Mouse (Mus musculus): ENCODE measurements around the gene Arhgdig.

The Arhgdig gene

DNA sequence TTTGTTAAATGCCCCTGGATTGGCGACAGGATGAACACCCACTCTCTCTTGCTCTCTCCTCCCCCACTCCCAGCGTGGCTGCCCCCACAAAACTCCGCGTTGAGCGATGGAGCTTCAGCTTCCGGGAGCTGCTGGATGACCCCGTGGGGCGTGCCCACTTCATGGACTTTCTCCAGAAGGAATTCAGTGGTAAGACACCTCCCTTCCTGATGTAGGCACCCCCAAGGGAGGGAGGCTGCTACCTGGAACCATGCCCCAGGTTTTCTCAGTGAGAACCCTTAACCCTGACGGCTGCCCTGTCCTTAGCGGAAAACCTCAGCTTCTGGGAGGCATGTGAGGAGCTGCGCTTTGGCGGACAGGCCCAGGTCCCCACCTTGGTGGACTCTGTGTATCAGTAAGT is at the start of gene Arhgdig:
Gene Arhgdig (minus strand): TSS at position 101 of the 400 bp plus-strand sequence.
- no peak for DNase-seq (ENCODE audit: low read depth in 1 of 2, low spot score in 2 of 2)

DNA sequence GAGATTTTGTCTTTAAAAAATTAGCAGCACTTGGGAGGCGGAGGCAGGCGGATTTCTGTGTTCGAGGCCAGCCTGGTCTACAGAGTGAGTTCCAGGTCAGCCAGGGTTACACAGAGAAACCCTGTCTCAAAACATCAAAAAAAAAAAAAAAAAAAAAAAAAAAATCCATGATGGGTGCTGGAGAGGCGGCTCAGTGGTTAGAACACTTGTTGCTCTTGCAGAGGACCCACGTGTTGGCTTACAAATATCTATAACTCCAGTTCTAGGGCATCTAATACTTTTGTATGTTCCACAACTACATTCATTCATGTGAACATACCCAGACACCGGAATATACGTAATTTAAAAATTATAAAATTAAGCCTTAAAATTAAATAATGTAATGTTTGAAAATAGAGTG is 47.7 kb upstream of the Arhgdig start:
- no peak for DNase-seq (ENCODE audit: low read depth in 1 of 2, low spot score in 2 of 2)

DNA sequence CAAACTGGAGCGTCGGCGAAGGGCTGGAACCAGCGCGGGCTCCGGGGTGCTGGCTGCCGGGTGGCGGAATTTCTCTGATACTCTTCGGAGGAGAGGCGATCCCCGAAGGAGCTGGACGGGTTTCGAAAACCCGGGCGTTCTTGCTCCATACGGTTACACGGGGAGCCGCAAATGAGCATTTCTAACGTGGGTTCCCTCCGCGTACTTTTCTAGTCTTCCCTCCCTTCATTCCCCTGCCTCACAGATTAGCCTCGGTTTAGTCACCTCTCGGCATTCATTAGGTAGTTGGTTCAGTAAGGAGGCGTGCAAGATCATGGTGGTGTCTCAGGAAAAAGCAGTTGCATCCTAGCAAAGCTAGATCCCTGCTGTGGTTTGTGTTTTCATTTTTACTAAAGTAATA is 45.8 kb upstream of the Arhgdig start:
- no peak for DNase-seq (ENCODE audit: low read depth in 1 of 2, low spot score in 2 of 2)

DNA sequence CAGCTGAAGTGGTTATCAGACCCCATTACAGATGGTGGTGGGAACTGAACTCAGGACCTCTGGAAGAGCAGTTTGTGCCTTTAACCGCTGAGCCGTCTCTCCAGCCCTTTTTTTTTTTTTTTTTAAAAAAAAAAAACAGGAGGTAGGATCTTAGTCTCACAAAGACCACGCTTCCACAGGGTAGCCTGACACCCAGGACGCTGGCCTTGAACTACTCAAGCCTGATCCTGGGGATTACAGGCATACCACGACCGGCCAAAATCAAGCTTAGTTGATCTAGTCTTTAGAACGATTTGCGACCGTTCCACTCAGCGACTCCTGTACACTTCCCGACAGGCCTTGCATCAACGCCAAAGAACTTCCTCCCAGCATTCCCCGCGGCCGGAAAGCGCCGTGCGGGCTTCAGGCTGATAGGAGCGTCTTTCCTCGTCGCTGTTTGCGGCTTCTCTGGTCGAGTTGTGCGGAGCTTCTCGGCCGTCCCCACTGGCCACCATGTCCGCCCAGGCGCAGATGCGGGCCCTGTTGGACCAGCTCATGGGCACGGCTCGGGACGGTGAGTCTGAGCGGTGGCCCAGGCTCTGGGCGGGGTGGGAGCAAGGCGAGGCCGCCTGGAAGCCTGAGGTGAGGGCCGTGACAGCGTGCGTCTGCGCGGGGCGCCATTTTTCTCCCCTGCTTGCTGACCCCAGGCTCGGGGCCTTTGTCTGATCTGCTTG is 45.1 kb upstream of the Arhgdig start, which contains the start of gene Luc7l:
Gene Luc7l (plus strand): TSS at position 358 of the 713 bp plus-strand sequence.
- DNase-seq (ENCODE audit: low read depth in 1 of 2, low spot score in 2 of 2) = peak; percentile 75 to 79

DNA sequence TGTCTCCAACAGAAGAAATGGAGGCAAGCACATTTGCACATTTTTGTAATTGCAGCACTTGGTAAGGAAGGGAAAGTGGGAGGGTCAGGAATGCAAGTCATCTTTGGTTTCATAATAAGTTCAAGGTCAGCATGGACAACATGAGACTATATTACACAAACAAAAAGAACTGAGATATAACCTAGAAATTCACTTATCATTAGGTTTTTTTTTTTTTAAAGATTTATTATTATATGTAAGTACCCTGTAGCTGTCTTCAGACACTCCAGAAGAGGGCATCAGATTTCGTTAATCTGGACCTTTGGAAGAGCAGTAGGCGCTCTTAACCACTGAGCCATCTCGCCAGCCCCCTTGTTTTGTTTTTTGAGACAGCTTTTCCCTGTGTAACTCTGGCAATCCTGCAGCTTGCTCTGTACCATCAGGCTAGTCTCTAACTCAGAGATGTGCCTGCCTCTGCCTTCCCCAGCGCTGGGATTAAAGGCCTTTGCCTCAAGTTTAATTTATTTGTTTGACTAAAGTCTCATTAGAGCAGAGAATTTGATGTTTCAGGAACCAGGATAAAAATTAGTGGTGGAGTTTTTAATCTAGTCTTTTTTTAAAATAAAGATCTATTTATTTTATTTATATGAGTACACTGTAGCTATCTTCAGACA is 44.4 kb upstream of the Arhgdig start:
- no peak for DNase-seq (ENCODE audit: low read depth in 1 of 2, low spot score in 2 of 2)

DNA sequence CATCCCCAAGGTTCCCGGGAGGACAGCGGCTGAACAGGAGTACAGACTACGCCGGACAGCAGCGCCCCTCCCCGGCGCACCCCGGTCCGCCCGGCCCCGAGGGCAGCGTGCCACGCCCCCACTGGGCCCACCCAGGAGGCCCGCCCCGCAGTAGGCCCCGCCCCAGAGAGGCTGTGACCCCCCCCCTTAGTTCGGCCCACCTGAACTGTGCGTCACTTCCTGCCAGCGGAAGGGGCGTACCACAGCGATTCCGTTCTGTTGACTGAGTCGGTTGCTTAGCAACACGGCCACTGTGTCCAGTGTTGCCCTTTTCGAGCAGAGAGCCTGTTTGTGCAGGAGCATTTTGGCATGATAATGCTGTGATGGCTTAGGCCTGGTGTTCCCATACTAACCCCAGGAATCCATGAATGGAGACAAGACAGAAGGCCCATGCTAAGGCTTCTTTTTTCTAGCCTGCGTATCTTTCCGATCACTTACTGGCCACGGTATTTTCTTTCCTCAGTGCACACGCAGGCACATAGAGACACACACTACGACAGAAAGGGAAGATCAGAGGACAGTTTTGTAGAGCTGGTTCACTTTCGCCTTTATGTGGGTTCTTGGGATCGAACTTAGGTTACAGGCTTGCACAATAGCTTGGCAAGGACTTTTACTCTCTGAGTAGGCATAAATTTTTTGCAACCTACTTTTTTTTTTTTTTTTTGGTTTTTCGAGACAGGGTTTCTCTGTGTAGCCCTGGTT is 36.7 kb upstream of the Arhgdig start, which contains the start of gene Fam234a:
Gene Fam234a (minus strand): TSS at position 142 of the 741 bp plus-strand sequence.
- DNase-seq (ENCODE audit: low read depth in 1 of 2, low spot score in 2 of 2) = peak; percentile 68 to 81

DNA sequence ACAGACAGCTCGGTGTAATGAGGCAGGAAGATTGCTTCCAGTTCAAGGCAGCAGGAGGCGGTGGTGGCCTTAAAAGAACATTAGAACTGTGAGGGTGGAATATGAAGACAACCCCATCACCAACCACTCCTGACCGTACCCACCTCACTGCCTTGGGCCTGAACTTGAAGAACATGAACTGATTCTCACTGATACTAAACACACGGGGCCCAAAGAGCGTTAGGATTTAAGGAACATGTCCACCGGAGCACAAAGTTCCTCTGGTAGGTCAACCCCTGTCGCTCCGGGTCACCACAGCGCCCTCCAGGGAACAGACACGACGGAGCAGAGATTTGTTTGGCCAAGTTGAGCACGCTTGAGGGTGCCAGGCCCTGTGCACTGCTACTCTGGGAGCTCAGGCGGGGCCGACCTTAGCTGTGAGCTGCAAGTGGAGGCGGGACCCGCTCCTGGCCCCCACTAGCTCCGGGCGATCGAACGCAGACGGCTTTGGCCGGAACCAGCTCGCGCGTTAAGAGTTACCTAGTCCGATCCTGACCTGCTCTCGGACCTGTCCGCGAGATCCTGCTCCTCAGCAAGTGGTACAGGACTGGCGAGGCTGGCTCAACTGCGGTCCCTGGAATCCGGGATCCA is 36.0 kb upstream of the Arhgdig start:
- peak; percentile 54 to 83 for DNase-seq (ENCODE audit: low read depth in 1 of 2, low spot score in 2 of 2)

DNA sequence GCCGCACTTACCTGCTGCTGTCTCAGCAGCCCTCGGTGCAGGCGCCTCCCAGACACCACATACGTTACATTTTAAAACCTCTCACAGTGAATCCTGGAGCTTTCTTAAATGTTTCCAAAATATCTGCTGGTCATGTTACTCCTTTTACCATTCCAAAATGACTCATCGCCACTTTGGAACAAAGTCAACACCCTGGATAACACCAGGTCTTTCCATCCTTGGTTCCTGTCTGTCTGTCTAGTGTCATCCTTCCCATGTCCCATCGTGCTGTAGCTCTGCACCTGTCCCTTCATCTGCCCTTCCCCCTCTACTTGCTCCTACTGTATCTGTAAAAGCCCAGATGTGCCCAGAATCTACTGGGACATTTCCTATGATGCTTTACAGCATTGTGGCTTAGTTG is 33.4 kb upstream of the Arhgdig start:
- DNase-seq (ENCODE audit: low read depth in 1 of 2, low spot score in 2 of 2) = no peak

DNA sequence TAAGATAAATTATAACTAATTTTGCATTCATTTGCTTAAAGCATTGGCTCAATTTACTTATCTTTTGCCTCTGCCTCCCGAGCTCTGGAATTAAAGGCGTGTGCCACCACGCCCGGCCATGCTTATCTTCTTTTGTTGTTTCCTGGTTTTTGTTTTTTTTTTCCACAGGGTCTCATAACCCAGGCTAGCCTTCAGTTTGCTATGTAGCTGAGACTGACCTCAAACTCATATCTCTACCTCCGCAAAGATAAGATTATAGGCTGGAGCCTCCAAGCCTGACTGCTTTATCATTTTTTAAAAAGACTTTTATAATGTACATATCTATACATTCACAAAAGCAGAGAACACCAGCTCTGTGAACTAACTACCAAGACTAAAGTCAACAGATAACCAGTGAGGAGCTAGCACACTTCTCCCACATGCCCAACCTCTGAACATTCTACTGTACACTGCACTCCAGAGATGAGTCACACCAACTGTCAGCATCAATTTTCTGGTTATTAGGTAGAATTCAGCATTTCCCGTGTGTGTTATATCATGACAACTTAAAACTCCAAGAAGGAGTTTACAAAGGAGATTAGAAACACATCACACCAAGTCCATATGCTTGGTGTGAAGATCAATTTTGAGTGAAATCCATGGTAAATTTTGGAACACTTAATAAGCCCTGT is 32.7 kb upstream of the Arhgdig start:
- no peak for DNase-seq (ENCODE audit: low read depth in 1 of 2, low spot score in 2 of 2)

DNA sequence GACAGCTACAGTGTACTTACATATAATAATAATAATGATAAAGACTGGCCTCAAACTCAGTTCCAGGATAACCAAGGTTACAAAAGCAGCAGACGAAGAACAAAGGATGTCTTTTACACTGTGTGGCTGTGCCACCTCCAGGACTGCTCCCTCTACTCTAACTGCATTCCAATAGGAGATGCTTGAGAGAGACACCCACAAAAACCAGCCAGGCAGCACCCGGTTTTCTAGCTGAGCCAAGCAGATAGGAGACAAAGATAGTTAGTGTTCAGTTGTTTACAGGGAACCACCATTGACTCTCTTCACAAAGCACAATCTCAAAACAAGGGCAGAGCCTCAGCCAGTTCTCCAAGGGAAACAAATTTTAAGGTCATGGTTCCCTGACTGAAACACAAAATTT is 32.0 kb upstream of the Arhgdig start:
- DNase-seq (ENCODE audit: low read depth in 1 of 2, low spot score in 2 of 2) = no peak

DNA sequence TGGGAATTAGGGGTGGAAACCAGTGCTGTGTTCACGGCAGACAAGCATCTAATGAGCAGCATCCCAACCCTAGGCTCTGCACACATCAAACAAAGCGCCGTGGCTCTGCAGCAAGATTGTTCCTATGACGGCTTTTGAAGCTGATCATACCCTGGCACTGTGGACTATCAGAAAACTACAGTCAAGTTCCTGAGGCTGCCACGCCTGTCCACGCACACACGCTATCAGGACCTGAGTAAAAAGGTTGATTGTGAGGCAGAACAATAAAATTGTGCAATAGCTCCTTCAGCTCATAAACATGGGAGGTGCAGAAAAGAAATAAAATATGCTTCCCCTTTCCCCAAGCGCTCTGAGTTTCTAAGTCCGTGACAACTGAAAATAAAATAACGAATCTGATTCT is 30.1 kb upstream of the Arhgdig start:
- DNase-seq (ENCODE audit: low read depth in 1 of 2, low spot score in 2 of 2) = no peak

DNA sequence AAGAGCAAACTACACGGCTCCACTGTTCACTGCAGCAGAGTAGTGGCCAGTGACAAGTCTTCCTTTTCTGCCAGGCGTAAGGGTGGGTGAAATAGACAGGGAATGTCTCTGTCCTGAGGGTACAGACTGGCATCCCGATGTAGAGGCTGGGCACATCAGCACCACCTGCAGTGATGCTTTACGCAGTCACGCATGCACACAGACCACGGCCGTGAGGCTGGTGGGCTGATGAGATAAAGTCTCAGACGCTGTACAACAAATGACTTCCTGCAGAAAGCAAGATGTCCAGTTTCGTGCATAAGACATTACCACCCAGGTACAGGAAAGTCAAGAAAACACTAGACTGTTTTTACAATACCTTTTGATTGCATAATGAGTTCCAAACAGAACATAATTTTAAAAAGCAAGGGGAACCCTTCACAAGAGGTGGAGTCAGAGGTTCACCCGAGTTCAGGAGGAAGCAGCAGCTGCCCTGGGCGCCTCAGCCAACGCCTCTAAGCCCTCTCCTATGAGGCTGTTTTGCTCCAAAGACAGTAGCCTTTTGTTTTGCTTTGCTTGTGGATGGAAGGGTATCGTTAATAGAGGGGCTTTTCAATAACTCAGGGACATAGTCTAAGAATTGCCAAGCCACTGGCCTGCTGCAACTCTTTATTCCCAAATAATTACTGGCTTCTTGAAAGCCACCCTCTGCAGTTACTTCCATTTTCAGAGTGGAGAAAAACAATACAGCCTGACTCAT is 27.7 kb upstream of the Arhgdig start:
- no peak for DNase-seq (ENCODE audit: low read depth in 1 of 2, low spot score in 2 of 2)

DNA sequence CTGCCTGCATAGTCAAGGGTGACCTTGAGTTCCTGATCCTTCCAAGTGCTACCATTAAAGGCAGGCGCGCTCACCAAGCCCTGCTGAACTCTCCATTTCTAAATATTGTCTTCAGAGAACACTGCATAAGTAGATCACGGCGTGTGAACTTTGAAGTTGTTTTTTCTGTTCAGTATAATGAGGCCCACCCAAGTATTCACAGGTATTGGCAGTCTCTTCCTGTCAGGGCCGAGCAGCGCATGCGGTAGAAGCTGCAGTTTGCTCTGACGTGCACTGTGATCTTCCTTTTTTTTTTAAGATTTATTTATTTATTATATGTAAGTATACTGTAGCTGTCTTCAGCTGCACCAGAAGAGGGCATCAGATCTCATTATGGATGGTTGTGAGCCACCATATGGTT is 26.8 kb upstream of the Arhgdig start:
- no peak for DNase-seq (ENCODE audit: low read depth in 1 of 2, low spot score in 2 of 2)

DNA sequence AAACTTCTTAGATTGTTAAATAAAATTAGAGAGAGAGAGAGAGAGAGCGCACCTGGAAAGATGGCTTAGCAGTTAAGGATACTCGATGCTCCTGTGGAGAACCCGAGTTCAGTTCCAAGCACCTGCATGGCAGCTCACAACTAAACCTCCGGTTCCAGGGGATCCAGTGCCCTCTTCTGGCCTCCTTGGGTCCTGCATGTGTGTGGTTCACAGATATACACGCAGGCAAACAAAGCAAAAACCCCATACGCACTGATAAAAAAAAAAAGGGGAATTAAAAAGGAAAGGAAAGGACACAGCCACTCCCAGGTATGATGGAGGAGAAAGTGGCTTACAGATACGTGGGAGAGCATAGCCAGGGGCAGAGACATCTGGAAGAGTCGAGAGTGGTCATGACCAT is 25.3 kb upstream of the Arhgdig start:
- DNase-seq (ENCODE audit: low read depth in 1 of 2, low spot score in 2 of 2) = no peak

DNA sequence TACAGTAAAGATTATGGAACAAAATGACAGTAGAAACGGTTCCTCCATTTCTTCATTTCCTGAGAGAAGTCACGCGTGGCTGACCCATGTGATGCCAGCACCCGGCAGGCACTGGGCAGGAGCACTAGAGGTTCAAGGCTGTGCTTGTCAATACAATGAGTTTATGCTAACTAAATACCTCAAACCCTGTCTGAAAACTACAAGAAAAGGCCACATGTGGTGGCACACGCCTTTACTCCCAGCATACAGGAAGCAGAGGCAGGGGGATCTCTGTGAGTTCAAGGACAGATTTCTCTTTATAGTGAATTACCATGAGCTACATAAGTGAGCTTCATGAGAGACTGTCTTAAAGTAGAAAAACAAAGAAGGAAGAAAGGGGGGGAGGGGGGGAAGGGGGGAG is 23.6 kb upstream of the Arhgdig start:
- no peak for DNase-seq (ENCODE audit: low read depth in 1 of 2, low spot score in 2 of 2)

DNA sequence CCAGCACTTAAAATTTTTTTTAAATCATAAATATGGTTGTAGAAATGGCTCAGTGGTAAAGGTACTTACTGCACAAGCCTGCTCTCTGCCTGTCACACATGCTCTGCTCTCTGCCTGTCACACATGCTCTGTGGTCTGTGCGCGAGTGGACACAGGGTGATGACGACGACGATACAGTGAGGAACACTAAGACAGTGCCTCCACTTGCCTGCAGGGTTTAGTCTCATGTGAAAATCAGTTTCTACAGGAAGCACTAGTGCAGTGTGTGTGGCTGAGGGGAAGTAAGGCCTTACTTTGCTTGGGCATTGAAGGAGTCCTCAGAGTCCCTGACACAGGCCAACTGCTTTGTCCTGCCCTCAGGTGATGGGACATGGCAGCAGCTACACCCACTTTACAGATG is 22.2 kb upstream of the Arhgdig start:
- no peak for DNase-seq (ENCODE audit: low read depth in 1 of 2, low spot score in 2 of 2)

DNA sequence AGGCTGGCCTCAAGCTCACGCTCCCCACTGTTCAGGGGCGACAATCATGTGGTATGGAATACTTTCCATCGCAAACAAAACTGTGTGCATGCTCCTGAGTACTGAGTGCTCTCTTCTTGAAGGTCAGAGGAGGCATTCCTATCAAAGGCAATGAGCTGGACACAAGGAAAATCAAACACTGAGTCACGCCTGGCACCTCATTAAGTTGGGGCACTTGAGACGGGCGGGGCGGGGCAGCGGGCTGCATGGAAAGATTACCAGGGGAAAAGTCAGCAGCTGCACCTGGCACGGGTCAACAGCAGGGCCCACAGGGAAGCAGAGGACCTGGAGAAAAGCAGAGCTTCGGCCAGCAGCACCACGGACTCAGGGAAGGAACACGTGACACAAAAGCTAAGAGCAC is 17.6 kb upstream of the Arhgdig start:
- DNase-seq (ENCODE audit: low read depth in 1 of 2, low spot score in 2 of 2) = no peak

DNA sequence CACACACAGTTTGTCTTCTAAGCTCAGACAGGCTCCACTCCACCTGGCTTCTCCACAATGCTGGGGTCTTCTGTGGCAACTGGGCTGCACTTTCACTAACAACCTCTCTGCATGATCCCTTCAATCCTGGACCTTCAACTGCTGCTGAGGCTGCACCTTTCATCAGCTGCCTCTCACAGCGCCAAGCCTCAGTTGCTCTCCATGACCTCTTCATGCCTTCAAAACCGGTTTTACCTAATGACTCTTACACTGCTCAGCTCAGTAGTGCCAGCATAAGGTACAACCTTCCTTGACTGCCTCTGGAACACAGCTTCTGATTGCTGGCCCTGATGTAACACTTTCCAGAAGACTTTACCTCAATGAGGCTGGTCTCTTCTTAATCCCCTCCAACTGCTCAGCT is 13.9 kb upstream of the Arhgdig start:
- no peak for DNase-seq (ENCODE audit: low read depth in 1 of 2, low spot score in 2 of 2)

DNA sequence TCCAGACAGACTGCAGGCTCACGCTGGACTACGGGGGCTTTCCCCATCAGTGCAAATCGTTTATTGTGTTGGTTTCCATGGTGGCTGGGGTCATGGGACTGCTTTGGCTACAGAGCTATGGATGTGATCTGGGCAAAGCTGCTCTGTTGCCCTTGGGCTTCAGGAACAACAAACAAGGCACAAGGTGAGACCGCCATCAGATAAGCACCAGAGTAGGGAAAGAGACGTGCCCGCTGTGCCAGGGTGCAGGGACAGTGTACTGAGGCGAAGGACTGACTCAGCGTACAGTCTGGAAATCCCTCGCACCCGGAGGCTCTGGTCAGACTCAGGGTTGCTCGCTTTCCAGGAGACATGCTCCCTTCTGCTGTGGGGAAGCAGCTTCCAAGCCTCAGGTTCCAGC is 5.1 kb upstream of the Arhgdig start:
- DNase-seq (ENCODE audit: low read depth in 1 of 2, low spot score in 2 of 2) = no peak

DNA sequence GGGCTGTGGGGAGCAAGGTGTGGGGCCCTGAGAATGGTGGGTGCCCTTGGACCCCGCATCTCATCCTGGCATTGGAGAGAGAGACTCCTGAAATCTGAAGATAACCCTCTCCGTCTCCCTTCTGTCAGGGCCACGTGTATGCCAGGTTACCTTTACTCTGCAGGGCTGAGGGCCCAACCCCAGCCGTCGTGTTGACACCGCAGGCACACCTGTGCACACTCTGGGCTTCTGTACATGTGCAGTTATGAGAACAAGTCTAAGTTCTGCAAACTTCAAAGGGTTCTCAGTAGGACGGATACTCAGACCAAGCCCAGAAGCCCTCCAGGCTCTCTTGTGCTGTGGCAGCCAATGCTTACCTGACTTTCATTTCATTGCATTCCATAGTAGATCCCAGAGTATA is 4.7 kb upstream of the Arhgdig start:
- DNase-seq (ENCODE audit: low read depth in 1 of 2, low spot score in 2 of 2) = no peak
